Mouse (Mus musculus): ENCODE results near the gene Fancg. TPM values are rescaled to one million over a fixed set of nuclear protein-coding genes. Genes with fewer than 3 reads are reported as not detected.

Gene Fancg
- total RNA-seq, 2 experiments from 2014 or later: 3.8 to 4.3 TPM

- intact Hi-C loops (cut with DNase I): no loop called here
- no peak for DNase-seq (ENCODE audit: low spot score)
Measured at GRCm38 (mm10) chr4:43036356-43036755, 26.1 kb upstream of the Fancg start.

- intact Hi-C loops (cut with DNase I): no loop called here
- no peak for DNase-seq (ENCODE audit: low spot score)
Measured at GRCm38 (mm10) chr4:43035851-43036250, 25.5 kb upstream of the Fancg start.

- intact Hi-C loops (cut with DNase I): no loop called here
- DNase-seq (ENCODE audit: low spot score): no peak
Measured at GRCm38 (mm10) chr4:43033481-43033880, 23.2 kb upstream of the Fancg start.

GRCm38 (mm10) chr4:43032501-43032900 is 22.2 kb upstream of the Fancg start:
- DNase-seq (ENCODE audit: low spot score): no peak
- intact Hi-C loops (cut with DNase I): no loop called here

- DNase-seq (ENCODE audit: low spot score): peak; percentile 82
- intact Hi-C loops (cut with DNase I): no loop called here
Measured at GRCm38 (mm10) chr4:43031237-43031995, 21.1 kb upstream of the Fancg start, which contains the start of gene Stoml2. Stoml2 (minus strand) TSS chr4:43031710.

GRCm38 (mm10) chr4:43030780-43031230 is 20.5 kb upstream of the Fancg start:
- no peak for DNase-seq (ENCODE audit: low spot score)
- intact Hi-C loops (cut with DNase I): no loop called here

- intact Hi-C loops (cut with DNase I): no loop called here
- DNase-seq (ENCODE audit: low spot score): no peak
Measured at GRCm38 (mm10) chr4:43030352-43030751, 20.0 kb upstream of the Fancg start.

- intact Hi-C loops (cut with DNase I): no loop called here
- DNase-seq (ENCODE audit: low spot score): no peak
Measured at GRCm38 (mm10) chr4:43029749-43030148, 19.4 kb upstream of the Fancg start.

- DNase-seq (ENCODE audit: low spot score): no peak
- intact Hi-C loops (cut with DNase I): no loop called here
Measured at GRCm38 (mm10) chr4:43029121-43029520, 18.8 kb upstream of the Fancg start.

- DNase-seq (ENCODE audit: low spot score): peak; percentile 83
- intact Hi-C loops (cut with DNase I): loop anchor here (1.0 kb wide), 1 partner anchor 19 kb away; no protein-coding TSS in a partner anchor
Measured at GRCm38 (mm10) chr4:43025084-43025960, 15.0 kb upstream of the Fancg start, which contains the start of gene Pigo. Pigo (minus strand) TSS chr4:43025819.

GRCm38 (mm10) chr4:43024673-43025072 is 14.4 kb upstream of the Fancg start:
- intact Hi-C loops (cut with DNase I): loop anchor here (1.0 kb wide), 1 partner anchor 18 kb away; no protein-coding TSS in a partner anchor
- no peak for DNase-seq (ENCODE audit: low spot score)

GRCm38 (mm10) chr4:43021341-43021740 is 11.0 kb upstream of the Fancg start:
- DNase-seq (ENCODE audit: low spot score): no peak
- intact Hi-C loops (cut with DNase I): no loop called here

GRCm38 (mm10) chr4:43020876-43021275 is 10.6 kb upstream of the Fancg start:
- intact Hi-C loops (cut with DNase I): no loop called here
- DNase-seq (ENCODE audit: low spot score): no peak

GRCm38 (mm10) chr4:43019641-43020465 is 9.5 kb upstream of the Fancg start:
- intact Hi-C loops (cut with DNase I): no loop called here
- no peak for DNase-seq (ENCODE audit: low spot score)

- intact Hi-C loops (cut with DNase I): no loop called here
- no peak for DNase-seq (ENCODE audit: low spot score)
Measured at GRCm38 (mm10) chr4:43019176-43019575, 8.9 kb upstream of the Fancg start.

- intact Hi-C loops (cut with DNase I): no loop called here
- no peak for DNase-seq (ENCODE audit: low spot score)
Measured at GRCm38 (mm10) chr4:43018156-43018555, 7.8 kb upstream of the Fancg start.

GRCm38 (mm10) chr4:43012091-43012490 is 1.8 kb upstream of the Fancg start:
- intact Hi-C loops (cut with DNase I): no loop called here
- no peak for DNase-seq (ENCODE audit: low spot score)

GRCm38 (mm10) chr4:43005765-43006164 is 4.5 kb downstream of the Fancg start:
- DNase-seq (ENCODE audit: low spot score): no peak
- intact Hi-C loops (cut with DNase I): loop anchor here (1.0 kb wide), 1 partner anchor 20 kb away; the partner anchor contains the start of gene Pigo

- intact Hi-C loops (cut with DNase I): no loop called here
- DNase-seq (ENCODE audit: low spot score): no peak
Measured at GRCm38 (mm10) chr4:43004951-43005350, 5.4 kb downstream of the Fancg start.

All from heart, postnatal 25 days (tissue).